Mouse (Mus musculus) retina, postnatal 1 day (tissue): ENCODE results near the gene Tmem246.

Experiments used
- DNase-seq: peaks from one replicate; pipeline ENCODE4 v3.0.0-alpha.2; 2012

Gene Tmem246

DNA sequence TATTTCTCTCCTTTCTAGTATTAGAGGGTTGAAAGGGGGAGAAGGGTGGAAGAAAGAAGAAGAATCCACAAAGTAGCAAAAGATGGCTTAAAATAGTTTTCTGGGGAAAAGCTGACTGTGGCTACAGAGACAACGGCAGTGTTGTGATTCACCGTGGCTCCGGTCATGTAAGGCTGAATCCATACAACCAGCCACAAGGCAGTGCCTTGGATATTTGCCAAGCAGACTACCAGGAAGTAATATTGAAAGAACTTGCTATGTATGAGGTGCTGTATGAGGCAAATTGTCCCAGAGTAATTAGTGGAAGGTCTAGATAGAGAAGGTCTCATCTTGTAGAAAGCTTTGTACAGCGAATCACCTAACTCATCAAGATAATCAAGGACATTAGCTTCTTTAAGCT lies 25.5 kb downstream of the Tmem246 start:
- DNase-seq: no peak

DNA sequence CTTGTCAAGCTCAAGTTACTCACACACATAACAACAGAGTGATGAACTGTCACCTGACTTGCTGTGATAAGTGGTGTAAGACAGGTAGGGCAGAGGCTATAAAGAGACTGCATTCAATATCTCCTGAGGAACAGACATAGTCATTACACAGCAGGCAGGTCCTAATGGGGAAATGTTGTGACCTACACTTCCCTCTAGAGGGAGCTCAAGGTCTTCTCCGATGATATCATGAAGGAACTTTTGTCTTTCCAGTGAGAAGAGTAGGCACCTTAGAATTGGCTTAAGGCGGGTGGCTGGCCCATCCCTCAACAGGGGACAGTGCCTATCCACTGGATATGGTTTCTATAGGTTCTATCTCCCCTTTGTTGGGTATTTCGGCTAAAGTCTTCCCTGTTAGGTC lies 30.1 kb downstream of the Tmem246 start:
- DNase-seq: peak; percentile 84

DNA sequence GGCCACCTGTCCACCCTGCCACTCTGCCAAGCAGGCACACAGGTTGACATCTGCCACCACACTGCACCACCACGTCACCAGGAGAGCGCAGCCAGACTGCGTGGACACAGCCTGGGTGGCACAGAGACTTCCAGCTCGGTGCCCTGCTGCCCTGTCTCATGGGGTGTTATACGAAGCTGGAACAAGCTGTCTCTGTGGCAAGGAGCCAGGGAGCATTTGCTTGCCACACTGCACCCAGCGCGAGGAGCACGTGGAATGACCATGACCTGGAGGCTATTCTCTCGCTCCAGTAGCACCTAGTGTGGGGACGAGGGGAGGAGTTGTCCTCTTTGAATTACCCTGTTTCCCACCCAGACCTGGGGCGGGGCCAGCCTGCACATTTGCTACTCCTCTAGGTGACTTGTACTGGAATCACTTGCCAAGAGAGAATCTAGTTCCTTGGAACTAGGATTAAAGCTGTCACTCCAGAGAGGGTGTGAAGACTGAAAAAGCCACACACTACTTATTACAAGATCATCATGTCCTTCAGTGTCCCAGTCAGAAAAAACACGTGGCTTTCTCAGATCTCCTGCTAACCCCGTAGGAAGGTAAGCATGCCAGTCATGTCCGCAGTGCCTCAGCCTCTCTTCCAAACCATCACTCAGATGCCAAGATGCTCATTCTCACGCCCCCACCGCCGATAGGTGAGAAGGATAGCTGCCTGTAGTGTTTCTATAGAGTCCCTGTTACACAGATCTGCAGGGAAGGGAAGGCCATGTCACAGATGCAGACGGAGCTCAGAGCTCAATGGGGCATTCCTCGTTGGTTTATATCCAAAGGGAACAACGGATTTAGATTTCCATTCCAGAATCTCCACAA lies 37.5 kb downstream of the Tmem246 start:
- DNase-seq: peak; percentile 43

DNA sequence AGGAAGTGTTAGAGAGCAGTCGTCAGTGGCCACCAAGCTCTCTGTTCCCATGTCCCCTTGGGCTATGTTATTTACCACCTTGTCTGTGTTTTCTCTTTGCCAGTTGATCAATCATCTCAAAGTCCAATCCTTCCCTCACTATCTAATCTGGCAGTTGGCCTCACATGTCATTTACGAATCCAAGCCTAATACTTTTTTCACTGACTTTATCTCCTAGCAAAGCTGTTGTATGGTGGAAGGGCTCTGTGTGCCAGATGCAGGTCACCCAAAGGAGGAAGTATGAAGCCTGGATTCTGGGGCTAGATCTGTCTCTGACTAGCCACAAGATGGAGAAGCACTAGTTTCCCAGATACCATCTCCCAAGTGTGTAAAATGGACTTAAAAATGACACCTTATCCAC lies 39.5 kb downstream of the Tmem246 start:
- DNase-seq: no peak

DNA sequence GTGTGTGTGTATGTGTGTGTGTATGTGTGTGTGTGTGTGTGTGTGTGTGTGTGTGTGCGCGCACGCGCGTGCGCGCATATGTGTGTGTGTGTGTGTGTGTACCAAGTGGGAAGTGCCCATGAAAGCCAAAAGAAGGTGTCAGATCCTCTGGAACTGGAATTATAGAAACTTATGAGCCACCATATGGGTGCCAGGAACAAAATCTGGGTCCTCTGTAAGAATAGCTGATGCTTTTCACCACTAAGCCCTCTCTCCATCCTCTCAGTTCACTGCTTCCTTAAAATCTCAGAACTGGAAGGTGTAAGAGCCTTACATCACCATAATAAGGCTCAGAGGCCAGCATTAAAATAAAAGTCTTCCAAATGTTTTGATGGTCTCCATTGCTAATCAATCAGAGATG lies 40.3 kb downstream of the Tmem246 start:
- no peak for DNase-seq

DNA sequence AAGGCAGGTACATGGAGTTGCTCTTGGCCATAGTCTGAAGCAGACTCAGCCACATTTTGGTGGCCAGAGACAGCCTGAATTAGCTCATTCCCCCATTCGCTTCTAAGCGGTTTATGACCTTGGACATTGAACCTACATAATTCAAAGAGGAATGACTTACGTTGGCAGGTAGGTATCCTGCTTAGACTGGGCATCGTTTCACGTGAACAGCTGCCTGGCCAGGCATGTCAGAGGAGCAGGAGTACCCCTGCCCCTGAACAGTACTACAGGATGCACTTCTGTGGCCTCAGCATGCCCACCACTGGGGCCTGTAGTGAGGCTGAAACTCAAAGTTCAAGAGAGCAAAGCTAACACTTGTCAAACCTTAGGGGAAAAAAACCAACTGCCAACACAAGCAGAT lies 44.3 kb downstream of the Tmem246 start:
- no peak for DNase-seq

DNA sequence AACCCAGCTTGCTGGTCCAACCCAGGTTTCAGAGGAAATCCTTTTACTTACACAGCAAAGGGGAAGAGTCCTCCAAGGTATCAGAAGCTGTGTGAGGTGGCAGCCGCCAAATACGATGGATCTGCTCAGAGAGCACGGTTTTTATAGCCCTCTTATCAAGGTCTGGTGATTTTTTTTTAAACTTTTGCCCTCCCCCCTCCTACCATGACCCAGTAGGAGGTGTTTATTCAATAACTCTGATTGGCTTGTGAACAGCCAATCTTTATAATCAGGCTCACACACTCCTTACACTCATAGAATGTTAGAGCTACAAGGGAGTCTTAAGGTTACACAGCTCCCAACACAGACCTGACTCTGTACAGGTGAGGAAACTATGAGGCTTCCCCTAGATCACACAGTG lies 48.3 kb downstream of the Tmem246 start, which contains the start of gene Aldob:
TSS of gene Aldob (minus strand) at position 164 of the 400 bp plus-strand sequence.
- no peak for DNase-seq

DNA sequence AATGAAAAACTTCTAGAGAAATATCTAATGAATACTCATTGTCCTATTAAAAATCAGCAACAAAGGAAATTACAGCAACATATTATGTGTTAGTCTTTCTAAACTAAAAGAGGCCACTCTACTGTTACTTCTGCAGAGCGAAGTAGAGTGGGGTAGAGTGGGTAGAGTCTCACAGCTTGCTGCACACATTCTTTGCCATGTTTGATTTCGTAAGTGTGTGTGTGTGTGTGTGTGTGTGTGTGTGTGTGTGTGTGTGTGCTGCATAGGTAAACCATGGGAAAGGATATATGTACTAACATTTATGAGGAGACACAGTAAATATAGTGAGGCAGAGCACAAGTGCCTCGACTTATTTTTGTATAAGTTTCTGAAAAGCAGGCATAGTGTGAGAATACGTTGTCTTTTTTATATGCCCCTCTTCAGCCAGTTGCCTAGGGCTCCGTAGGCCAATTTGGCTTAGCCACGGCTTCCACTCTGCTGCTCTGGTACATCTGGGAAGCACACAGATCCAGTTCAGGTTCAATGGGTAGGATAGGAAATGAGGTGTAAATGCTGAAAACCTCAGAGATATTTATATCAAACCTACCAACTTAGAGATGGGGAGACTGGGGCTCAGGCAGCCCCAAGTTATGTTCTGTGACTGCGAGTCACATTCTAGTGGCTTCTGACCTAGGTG lies 50.0 kb downstream of the Tmem246 start:
- no peak for DNase-seq

DNA sequence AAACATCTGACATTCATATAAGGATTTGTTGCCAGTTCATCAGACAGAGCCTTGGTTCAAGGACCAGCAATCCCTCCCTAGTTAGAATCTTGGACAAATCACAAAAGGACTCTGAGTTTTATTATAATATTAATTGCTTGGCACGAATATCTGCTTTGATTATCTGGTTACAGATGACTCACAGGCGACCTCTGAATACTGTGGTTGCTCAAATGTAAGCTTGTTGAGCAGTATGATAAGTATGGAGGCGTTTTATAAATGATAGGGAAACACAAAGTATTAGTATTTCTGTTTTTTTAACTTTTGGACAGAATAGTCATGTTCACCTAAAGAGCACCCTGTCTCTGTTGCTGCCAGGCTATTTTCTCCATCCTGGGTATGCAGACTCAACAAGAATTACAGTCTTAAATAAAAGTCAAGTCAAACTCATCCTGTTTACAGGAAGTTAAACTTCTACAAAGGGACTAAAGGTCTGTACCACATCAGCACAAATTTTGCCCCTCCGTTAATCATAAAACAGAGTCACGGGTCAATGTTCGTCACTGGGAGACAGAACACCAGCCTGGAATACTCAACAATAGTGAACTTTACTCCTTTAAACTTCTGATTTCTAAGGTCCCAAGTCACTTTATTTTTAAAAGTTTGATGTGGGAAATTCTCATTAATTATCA lies 50.7 kb downstream of the Tmem246 start:
- no peak for DNase-seq

DNA sequence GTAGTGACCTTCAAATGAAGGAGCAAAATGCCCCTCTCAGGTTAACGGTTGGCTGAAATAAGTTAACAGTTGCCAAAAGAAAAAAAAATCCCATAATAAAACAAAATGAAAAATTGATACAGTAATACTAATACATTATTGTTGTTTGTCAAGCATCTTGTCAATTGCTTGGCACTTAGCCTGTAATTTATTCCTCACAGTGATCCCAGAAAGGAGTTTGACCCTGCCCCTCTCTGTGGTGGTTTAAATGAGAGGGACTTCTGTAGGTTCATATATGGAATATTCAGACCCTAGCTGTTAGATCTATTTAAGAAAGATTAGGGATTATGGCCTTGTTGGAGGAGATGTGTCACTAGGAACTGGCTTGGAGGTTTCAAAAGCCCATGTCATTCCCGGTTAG lies 51.6 kb downstream of the Tmem246 start:
- DNase-seq: no peak

DNA sequence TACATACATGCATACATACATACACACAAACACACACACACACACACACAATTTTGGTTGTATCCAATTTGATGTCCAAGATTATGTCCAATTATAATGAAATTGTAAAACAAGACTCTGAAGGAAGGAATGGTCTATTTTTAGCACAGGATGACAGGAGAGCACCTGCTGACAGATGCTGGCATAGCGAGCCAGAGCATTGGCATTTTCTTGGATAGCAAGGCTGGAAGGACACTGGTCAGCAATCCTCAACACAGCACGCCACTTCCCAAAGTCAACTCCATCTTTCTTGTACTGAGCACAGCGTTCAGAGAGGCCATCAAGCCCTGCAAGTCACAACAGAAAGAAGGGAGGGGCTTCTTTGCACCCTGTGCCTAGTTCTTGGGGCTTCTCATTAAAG lies 56.7 kb downstream of the Tmem246 start:
- no peak for DNase-seq

DNA sequence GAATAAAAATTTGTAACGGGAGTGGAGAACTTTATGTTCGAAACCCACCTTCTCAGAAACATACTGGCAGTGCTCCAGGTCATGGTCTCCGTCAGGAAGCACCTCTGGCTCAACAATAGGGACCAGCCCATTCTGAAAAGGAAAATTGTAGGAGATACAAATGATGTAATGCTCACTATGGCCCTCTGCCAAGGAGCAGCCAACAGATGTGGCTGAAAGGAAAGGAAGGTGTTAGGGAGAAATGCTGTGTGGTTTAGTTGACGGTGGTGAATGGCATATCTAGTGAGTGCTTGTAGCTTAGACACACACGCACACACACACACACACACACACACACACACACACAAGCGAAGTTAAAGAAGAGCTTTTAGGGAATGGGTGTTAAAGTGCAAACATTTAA lies 58.0 kb downstream of the Tmem246 start:
- no peak for DNase-seq

DNA sequence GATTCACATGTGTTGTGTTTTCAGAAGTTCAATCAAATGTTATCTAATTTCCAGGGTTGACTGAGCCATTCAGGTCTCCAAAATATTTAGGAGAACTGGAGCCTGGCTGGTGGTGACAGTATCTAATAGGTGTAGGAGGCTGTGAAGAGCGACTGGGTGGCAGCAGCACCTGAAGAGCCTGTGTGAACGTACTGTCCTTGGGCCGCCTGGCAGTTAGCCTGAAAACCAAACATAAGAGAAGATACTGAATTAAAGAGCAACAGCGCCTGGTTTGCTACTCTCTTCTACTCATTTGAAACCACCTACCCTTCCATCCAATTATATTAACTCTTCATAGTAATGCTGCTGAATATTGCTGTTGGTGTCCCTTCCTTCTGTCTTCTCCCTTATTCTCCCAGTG lies 61.0 kb downstream of the Tmem246 start:
- DNase-seq: no peak

DNA sequence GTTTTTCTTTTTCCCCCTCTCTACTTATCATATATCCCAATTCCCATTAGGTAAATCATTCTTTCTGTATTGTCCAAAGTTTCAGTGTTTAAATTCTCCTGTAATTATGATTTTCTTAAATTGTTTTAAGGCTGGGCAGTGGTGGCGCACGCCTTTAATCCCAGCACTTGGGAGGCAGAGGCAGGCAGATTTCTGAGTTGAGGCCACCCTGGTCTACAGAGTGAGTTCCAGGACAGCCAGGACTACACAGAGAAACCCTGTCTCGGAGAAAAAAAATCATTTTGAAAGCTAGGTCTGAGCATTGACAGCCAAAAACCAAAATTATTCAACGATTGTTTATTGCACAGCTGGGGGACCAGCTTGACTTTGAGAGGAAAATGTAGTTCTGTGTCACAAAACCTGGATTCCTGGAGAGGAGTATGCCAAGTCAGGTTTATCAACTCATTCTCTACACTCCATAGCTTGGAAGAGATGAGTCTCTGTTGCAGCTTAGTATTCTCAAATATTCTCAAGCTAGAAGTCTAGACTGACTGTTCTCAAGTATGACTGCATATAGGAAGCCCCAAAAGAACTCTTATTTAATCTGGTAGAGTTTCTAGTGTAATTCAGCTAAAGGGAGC lies 61.9 kb downstream of the Tmem246 start:
- no peak for DNase-seq

DNA sequence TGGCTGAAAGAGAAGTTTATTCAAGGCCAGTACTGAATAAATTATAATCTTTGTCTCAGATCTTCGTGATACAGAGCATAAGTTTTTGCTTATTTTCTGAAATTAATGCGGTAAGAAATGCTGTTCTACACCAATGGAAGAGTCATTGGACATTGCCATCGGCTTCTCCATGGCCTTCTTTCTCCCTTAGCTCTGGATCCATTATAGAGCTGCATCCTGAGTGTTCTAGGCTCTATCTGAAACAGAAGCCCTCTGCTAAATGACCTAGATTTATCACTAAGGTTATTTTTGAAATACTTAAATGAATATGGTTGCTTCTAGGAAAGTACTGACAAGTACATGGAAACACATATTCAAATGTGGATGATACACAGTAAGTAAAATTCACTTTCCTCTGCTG lies 62.6 kb downstream of the Tmem246 start:
- no peak for DNase-seq
